Mouse (Mus musculus) limb, embryonic 13.5 days (tissue): ENCODE data around the gene Prss45. TPM values are rescaled to one million over a fixed set of nuclear protein-coding genes. Genes with fewer than 3 reads are reported as not detected.

Experiments used
- ATAC-seq: fragments of 200-750 bp; cut with Nextera tagmentation; 2 replicates; pipeline ENCODE4 v1.8.0; 2017; ENCODE audit warnings: low read depth, moderate number of reproducible peaks, moderate TSS enrichment; ENCODE audit not compliant: low FRiP score
- H3K27ac ChIP-seq: fragments of 300-500 bp; sonication (generic); 2 replicates; pipeline ENCODE4 v1.5.1; 2015; ENCODE audit warnings: inconsistent platforms, mild to moderate bottlenecking, moderate library complexity
- H3K27me3 ChIP-seq: fragments of 300-500 bp; sonication (generic); 2 replicates; pipeline ENCODE4 v1.6.1; 2015; ENCODE audit warnings: mild to moderate bottlenecking, inconsistent platforms
- H3K36me3 ChIP-seq: fragments of 300-500 bp; sonication (generic); 2 replicates; pipeline ENCODE4 v1.6.1; 2015; ENCODE audit warnings: inconsistent platforms, mild to moderate bottlenecking, moderate library complexity
- H3K4me1 ChIP-seq: fragments of 300-500 bp; sonication (generic); 2 replicates; pipeline ENCODE4 v1.6.1; 2015; ENCODE audit warnings: inconsistent platforms
- H3K4me2 ChIP-seq: fragments of 300-500 bp; sonication (generic); replicated peaks from 2 replicates; pipeline ENCODE4 v1.6.1; 2015; ENCODE audit warnings: inconsistent platforms, mild to moderate bottlenecking, moderate library complexity
- H3K4me3 ChIP-seq: fragments of 300-500 bp; sonication (generic); 2 replicates; pipeline ENCODE4 v1.5.1; 2015; ENCODE audit warnings: moderate library complexity, mild to moderate bottlenecking, inconsistent platforms
- H3K9ac ChIP-seq: fragments of 300-500 bp; sonication (generic); 2 replicates; pipeline ENCODE4 v1.6.1; 2015; ENCODE audit warnings: mild to moderate bottlenecking, inconsistent platforms
- H3K9me3 ChIP-seq: fragments of 300-500 bp; sonication (generic); 2 replicates; pipeline ENCODE4 v1.6.1; 2016; ENCODE audit warnings: inconsistent platforms
- WGBS: fragments of 180-500 bp; shearing (Covaris S2); methylation state at CpG from one replicate; pipeline ENCODE4 v1.1.7; 2015; 5-methylcytosine and 5-hydroxymethylcytosine counted together
- polyA plus RNA-seq: library from polyadenylated mRNA; unstranded; fragments of >200 nt; fragmentation: Nextera tagmentation; extraction: Ambion mirVana; gene quantifications from 2 replicates; pipeline ENCODE4 v1.2.1, GENCODE M21; 2015

The Prss45 gene
- polyA plus RNA-seq, 1 experiment from 2014 or later, result not detected

- ATAC-seq, result no peak
- WGBS, result 65% methylated on average over 9 of the region's 9 CpGs
- Histone ChIP-seq H3K27me3 (no peaks in the 10 kb centered on the region), H3K36me3 (no peaks in the 10 kb centered on the region), H3K4me3 (no peak overlapping the region), H3K9me3 (no peaks in the 10 kb centered on the region), H3K4me1 (no peaks in the 10 kb centered on the region), H3K9ac (no peak overlapping the region), H3K4me2 (no peak overlapping the region), H3K27ac (no peak overlapping the region)
Observed at GRCm38 (mm10) chr9:110887388-110888303, 53.3 kb downstream of the Prss45 start.

GRCm38 (mm10) chr9:110888935-110889334, 54.5 kb downstream of the Prss45 start:
- 89% methylated on average over 14 of the region's 14 CpGs for WGBS
- no peak overlapping the region for H3K9ac ChIP-seq
- H3K9me3 ChIP-seq, result no peaks in the 10 kb centered on the region
- no peak for ATAC-seq
- no peak overlapping the region for H3K4me2 ChIP-seq
- 0 out of 2 replicates have a peak, but pooled peaks cover 1% of the 10 kb centered on the region for H3K27me3 ChIP-seq
- H3K4me3 ChIP-seq, result no peak overlapping the region
- H3K4me1 ChIP-seq, result no peaks in the 10 kb centered on the region
- H3K36me3 ChIP-seq, result no peaks in the 10 kb centered on the region
- no peak overlapping the region for H3K27ac ChIP-seq

GRCm38 (mm10) chr9:110890026-110890783, 55.8 kb downstream of the Prss45 start:
- H3K4me2 ChIP-seq, result no peak overlapping the region
- 12% methylated on average over 21 of the region's 21 CpGs for WGBS
- no peak overlapping the region for H3K4me3 ChIP-seq

More at GRCm38 (mm10) chr9:110890026-110890783, 55.8 kb downstream of the Prss45 start:
- Histone ChIP-seq H3K27me3 (0 out of 2 replicates have a peak, but pooled peaks cover 3% of the 10 kb centered on the region), H3K36me3 (no peaks in the 10 kb centered on the region), H3K27ac (no peak overlapping the region), H3K9me3 (no peaks in the 10 kb centered on the region), H3K4me1 (no peaks in the 10 kb centered on the region), H3K9ac (no peak overlapping the region)
- no peak for ATAC-seq

Other genes starting within 250 kb of the Prss45 start
- 61.2 and 64.5 TPM in 2 replicates for gene Nradd, start 210.1 kb upstream of the Prss45 start, polyA plus RNA-seq
- 0.75 and 0.76 TPM in 2 replicates for gene Nbeal2, start 180.4 kb upstream of the Prss45 start, polyA plus RNA-seq
- gene Ccdc12, start 178.1 kb upstream of the Prss45 start, polyA plus RNA-seq, result 106 and 107 TPM in 2 replicates
- 3.5 and 4.8 TPM in 2 replicates for gene Myl3, start 92.7 kb upstream of the Prss45 start, polyA plus RNA-seq
- gene Pth1r, start 87.4 kb upstream of the Prss45 start, polyA plus RNA-seq, result 91.1 and 97.7 TPM in 2 replicates
- not detected in 2 replicates for gene Prss42, start 36.4 kb upstream of the Prss45 start, polyA plus RNA-seq
- gene Prss44, start 20.6 kb upstream of the Prss45 start, polyA plus RNA-seq, result not detected in 2 replicates
- gene Prss43, start 7.9 kb upstream of the Prss45 start, polyA plus RNA-seq, result not detected in 2 replicates
- not detected in 2 replicates for gene Prss46, start 9.9 kb downstream of the Prss45 start, polyA plus RNA-seq
- 0.31 and 0.38 TPM in 2 replicates for gene Prss50, start 23.4 kb downstream of the Prss45 start, polyA plus RNA-seq
- gene Als2cl, start 45.3 kb downstream of the Prss45 start, polyA plus RNA-seq, result 1.3 and 1.4 TPM in 2 replicates
- gene Tmie, start 45.5 kb downstream of the Prss45 start, polyA plus RNA-seq, result 1.1 and 1.2 TPM in 2 replicates
- not detected in 2 replicates for gene Fam240a, start 82.3 kb downstream of the Prss45 start, polyA plus RNA-seq
- gene Tdgf1, start 111.6 kb downstream of the Prss45 start, polyA plus RNA-seq, result 0.11 and 0.13 TPM in 2 replicates
- gene Lrrc2, start 117.0 kb downstream of the Prss45 start, polyA plus RNA-seq, result 0.05 TPM in 1 of 2 replicates, not detected in the other
- not detected in 2 replicates for gene Rtp3, start 156.0 kb downstream of the Prss45 start, polyA plus RNA-seq
- gene Ltf, start 184.7 kb downstream of the Prss45 start, polyA plus RNA-seq, result 0.69 and 0.73 TPM in 2 replicates
- gene Ccrl2, start 222.9 kb downstream of the Prss45 start, polyA plus RNA-seq, result 0.33 and 0.68 TPM in 2 replicates